Mouse (Mus musculus) NIH3T3 (cell line): Measurements from ENCODE around the gene Dek.

Experiments used
- DNase-seq: peaks from one replicate; pipeline ENCODE4 v3.0.0-alpha.2; 2012; ENCODE audit warnings: low read depth

The Dek gene

DNA sequence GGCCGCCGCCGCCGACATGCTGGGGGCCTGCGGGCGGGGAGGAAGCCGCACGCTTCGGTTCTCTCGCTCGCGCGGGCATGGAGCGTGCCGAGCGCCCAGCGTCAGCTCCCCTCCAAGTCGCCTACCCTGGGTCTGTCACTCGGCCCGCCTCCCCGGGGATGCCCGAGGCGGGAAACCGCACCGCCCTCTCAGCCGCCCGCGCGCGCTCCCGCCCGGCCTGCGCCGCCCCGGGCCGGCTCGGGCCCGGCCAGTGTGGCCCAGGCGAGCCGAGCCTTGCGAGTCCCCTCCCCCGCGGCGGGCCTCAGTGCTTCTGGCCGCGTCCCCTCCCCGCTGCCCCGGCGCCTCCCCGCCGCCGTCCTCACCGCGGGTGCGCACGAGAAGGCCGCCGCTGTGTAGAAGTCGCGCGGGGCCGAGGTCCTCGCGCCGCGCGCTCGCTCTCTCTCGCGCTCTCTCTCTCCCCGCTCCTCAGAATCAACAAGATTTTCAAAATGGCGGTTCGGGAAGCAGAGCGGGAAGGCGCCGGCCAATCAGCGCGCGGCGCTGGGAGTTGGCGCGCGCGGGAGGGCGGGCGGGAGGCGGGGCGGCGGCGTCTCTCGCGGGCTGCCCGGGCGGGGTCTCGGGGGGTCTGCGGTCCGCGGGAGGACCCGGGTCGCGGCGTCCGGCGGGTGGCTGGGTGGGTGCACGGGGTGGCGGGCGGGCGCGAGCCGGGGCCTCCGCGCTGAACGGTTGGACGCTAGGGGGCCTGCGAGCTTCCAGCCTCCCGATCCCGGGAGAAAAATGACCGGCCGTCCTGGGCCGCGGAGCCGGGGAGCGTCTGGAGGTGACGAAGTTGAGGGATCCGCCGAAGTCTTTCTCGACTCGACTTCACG lies at the start of gene Dek:
TSS of gene Dek (minus strand) at position 491 of the 869 bp plus-strand sequence.
- DNase-seq, result peak; percentile 90

DNA sequence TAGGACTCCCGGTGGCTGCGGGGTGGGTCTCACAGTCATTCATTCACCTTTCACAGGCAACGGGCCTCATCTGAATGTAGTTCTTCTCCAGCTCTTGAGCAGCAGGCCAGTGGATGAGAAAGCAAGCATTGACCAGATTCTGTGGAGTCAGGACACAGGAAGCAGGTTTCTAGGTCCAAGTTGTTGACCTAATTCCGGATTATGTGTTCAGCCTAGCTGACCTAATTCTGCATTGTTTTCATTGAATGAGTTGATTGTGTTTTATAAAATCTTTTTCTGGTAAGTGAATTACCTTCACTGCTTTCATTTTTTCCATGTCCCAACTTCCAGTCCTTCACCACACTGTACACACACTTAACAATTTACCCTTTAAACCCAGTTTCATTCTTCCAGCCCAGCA lies 48.9 kb upstream of the Dek start:
- no peak for DNase-seq

DNA sequence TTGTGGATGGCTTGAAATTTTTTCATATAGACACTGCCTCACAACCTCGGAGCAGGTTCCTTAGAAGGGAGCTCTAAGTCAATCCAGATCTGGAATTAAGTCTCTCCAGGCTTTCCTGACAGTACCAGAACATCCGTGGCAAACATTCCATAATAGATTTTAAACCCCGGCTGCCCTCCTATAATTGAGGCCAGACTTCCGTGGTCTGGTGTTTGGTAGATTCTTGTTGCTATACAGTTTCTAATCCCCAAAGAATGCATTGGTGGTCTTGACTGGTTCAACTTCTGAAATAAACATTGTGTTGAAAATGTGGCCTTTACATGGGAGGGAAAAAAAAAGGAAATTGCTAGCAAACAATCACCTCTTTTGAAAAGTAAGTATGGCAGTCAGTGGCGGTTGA lies 47.2 kb upstream of the Dek start:
- DNase-seq, result no peak

DNA sequence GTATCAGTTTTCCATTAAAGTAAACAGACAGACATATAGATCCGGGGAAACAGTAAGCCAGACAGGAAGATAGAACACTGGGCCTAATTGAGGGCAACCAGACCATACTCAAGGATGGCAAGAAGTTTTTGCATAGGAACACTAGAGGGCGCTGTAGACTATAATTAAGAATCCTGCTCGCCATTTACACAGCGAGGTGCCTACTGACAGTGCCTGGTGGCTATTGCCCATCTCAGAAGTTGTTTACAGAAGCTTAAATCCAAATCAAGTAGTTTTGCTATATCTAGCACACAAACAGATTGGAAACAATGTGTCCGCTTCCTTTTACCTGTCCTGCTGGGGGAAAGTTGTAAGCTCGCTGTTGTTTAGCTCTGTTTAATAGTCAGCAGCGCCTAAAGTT lies 46.4 kb upstream of the Dek start:
- DNase-seq, result peak; percentile 78

DNA sequence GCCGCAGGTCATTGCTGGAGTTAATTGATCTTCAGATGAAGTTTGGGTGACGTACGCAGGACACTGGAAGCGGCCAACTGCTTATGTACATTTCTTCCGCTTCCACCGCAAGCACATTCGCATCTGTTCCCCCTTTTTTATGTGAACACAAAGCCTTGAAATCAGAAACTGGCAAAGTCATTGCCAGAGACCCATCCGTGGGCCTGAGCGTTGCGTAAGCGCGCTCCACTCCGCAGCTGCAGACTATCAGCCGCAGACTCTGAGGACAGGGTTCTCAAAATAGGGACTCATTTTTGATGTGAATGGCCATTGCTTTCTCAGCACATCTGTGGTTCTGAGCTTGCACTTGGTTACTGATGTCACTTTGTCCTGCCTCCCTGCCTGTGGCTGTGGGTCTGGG lies 45.1 kb upstream of the Dek start:
- no peak for DNase-seq

DNA sequence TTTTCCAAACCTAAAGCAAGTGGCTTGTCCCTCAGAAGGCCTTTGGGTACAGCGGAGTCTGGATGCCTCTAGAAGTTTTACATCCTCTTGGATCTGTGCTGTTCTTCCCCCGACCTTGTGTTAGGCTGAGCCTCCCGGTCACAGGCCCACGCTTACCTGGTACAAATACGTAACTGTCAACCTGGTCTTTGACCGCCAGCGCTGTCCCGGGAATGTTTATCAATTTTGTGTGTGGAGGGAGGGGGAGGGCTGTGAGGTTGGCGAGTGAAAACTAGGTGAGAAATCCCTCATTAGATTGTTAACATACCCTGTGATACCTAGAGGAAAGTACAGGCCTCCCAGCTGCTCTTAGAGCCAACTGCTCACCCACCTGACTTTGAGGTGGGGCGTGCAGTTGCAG lies 44.0 kb upstream of the Dek start:
- no peak for DNase-seq

DNA sequence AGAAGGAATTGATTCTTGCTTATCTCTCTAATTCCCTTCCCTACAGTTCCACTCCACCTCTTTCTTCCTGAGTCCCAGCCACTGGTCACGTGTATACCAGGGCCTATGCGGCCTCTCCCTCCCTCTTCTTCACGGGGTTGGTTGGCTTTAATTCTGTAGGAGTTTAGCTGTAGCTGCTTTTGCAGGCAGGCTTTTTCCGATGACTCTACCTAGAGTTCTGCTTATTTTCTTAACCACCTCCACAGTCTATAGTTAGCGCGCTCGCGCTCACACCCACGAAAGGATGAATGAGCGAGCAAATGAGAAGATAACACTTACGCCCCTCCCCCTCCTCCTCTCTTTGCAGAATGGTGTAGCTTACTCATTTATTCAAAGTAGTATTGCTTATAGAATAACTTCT lies 42.6 kb upstream of the Dek start:
- no peak for DNase-seq

DNA sequence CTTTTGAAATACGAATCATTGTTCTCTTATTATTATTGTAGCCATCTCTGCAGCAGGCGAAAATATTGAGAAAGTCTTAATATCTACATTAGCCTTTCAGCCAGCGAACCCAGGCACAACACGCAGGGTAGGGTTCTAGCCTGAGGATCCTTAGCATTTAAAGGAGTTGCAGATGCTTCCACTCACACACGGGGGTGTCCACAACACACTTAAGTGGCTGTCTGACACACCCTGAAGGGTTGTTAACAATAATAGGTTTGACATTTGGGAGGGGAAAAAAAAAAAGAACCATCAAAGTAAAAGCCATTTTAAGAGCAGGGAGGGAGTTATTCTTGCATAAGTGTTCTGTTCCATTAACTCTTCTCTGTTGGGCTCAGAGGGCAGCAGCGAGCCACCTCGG lies 40.4 kb upstream of the Dek start:
- no peak for DNase-seq

DNA sequence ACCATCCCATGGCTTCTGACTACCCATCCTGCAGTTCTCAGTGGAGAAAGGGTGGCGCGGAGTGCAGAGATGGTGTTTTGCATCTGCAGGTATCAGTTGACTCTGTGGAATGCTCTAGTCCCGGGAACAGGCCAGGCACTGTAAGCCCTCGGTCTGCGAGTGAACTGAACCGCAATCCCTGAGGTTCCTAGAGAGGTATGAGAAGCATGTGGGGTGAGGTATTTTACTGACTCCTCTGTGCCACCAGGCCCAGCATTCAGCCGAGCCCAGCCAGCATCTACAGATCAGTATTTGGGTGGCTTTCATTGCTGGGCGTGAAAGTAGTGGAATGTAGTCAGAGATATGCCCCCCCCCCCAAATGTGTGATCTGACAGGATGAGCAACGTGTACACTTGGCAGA lies 39.9 kb upstream of the Dek start:
- peak; percentile 22 for DNase-seq

DNA sequence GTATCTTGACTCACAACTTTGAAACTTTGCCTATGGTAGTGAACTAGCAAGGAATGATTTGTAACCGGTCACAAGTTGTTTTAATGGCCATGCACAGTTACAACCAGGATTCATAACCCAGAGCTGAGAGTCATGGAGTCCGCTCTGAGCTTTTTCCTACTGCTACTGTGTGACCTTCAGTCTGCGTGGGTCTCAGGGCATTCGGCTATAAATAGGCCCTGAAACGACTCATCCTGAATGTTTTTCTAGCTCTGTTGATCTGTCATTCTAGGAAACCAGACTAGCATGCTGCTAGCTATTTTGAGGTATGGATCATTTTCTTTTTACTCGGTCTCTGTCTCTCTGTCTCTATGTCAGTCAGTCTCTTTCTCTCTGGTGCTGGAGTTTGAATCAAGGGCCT lies 36.8 kb upstream of the Dek start:
- peak; percentile 30 for DNase-seq

DNA sequence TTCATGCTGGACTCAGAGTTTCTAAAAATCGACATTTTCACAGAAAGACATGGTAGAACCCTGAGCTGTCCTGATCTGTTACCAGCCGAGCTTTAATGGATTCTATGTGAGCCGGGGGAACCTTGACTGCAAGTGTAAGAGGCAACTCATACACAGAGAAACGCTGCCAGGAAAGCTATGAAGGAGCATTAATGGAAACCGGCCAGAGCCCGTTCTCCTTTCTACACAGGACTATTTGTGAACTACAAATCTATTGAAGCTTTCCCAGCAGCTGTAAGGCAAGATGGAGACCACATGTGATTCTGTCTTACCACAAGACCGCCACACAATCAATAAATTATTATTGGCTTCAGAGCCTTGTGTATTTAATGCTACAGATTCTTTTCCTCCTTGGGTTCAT lies 29.7 kb upstream of the Dek start:
- no peak for DNase-seq

DNA sequence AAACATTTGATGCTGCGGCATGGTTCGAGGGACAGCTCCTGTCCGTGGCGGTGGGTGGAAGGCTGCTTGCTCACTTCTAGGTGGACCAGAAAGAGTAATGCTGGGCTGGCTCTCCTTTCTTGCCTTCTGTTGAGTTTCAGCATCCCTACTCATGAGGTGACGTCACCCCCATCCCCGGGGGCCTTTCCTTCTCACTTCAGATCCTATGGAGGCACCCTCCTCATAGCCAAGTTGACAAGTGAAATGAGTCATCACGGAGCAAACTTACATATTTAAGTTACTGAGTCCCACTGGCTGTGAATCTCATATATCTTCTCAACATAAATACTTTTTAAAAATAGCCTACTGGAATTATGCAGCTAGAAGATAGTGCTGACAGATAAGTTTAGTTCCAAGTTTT lies 28.8 kb upstream of the Dek start:
- no peak for DNase-seq

DNA sequence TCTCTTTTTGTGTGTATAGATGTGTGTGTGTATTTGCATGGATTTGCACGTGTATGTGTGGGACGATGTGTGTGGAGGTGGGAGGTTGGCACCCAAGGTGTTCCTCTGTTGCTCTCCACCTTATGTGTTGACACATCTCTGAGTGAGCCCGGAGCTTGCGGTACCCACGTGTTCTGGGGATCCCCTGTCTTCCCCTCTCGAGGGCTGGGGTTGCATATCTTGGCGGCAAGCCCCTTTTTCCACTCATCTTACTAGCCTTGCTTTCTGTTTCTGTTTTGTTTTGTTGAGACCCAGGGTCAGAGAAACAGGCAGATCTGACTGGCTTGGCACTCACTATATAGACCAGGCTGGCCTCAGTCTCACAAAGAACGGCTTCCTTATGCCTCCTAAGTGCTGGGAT lies 27.1 kb upstream of the Dek start:
- DNase-seq, result no peak

DNA sequence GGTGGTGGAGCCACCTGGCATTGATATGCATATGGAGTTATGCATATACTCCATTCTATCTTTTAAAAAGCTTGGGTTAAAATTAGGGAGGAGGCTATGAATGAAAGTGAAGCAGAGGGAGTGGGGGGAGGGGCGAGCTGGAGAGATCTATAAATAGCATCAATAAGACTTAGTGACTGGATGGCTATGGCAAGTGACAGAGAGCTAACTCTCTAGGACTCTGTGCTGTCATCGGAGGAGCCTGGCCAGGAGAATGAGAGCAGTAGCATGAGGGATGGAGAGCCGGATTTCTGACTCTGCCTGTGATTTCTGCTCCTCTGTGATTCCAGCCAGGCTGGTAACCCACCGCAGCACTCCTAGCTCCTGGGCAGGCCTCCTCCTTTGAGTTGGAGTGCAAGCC lies 23.1 kb upstream of the Dek start:
- no peak for DNase-seq

DNA sequence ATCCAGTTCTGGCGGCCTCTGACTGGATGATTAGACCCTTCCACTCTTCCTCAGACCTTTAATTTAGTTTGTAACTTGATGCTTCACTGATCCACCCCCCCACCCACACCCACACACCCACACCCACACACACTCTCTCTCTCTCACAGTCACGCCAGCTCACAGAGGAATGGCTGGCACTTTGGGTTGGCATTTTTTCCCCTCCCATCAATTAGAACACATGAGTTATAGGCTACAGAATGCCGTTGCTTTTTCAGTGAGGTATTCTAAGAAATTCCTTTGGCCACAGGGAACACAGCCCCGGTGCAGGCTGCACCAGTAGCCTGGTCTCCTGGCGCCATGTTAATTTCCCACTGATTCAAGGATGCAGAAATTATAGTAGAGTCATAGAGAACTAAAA lies 19.6 kb upstream of the Dek start:
- no peak for DNase-seq

DNA sequence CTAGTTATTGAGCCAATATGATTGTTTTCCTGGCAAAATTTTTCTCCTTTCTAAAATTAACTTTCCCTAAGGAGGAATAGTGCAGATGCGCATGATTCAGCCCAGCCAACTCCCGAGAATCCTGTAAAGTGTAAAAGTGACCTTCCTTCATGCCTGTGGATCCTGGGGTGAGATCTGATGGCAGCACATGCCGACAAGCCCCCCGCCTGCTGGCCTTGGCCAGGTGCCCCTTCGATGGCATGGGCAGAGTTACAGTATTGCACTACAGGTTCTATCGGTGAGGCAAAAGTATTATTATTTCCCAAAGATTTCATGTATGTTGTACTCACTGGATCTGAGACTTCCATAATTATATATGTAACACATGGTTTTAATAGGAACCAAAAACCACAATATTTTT lies 19.0 kb upstream of the Dek start:
- no peak for DNase-seq

DNA sequence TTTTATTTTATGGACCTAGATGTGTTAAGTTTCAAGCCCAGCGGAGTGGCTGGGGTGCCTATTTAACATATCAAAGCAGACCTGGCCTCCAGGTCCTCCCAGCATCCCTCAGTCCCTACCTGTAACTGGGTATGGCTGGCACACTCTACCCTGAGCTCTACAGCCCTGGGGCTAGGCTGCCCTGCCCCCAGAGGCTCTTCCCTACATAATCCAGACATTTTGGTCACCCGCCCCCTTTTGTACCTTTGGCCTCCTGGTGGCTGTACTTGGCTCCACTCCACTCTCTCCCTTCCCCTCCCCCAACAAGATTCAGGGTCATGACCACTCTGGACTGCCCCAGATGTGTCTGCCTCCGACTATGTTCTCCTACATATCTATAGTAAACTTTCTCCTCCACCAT lies 18.4 kb upstream of the Dek start:
- DNase-seq, result no peak

DNA sequence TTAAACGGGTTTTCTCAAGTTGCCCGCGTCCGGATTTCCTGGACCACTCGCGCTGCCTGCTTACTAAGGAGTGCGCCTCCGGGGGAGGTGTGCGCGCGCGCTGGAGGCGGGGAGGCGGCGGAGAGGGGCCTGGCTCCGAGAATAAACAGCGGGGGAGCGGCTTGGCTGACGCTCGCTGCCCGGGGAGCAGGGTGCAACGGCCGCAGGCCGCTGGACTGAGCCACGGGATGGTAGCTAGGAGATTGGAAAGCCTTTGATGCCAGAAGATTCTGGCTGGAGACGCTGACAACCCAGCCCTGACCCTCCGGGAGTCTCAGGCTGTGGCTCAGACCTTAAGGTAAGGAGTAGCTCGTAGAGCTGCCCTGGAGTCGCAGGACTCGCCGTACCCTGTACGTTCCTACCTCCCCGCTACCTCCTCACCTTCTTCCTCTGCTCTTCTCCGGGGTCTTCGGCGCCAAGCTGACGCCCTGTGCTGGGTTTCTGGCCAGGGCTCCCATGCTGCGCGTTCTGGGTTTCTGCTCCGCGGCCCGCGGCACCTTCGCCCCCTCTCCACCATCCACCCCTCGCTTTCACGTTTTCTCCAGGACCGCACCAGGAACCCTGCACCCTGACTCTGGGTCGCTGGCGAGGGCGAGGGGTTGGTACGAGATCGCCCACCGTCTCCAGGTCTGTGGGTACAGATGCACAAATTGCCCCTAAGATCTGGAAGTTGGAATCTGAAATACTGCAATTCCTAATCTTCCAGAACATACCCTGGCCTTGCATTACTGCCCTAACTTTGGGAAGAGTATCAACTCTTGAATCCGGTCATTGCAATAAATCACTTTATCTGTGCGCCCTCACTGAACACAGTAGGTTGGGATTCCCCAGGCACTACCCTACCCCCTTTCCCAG lies 16.8 kb upstream of the Dek start, which contains the start of gene Rnf144b:
TSS of gene Rnf144b (plus strand) at position 120 of the 894 bp plus-strand sequence.
- DNase-seq, result no peak

DNA sequence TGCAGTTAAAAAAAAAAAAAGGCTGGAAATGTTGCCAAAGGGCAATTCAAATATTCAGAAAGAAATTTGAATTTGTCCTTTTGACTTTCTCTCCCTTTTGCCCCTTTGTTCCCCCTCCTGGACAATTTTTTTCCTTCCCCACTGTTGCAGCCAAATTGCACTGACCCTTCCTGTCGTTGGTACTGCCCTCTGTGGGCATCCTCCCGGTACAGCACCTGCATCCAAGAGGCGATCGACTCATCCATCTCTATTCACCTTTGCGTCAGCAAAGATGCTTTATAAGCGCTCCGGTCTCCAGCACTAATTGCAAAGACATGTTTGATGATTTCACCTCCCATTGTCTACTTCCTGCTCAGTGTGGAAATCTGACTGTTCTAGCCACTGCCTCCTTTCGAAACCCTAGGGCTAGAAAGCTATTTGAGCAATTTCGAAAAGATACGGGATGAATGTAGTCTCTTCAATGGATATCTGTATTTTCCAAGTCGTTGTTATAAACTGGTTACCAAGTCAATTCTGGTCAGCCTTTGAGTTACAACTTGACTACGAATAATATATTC lies 15.4 kb upstream of the Dek start:
- DNase-seq, result no peak

DNA sequence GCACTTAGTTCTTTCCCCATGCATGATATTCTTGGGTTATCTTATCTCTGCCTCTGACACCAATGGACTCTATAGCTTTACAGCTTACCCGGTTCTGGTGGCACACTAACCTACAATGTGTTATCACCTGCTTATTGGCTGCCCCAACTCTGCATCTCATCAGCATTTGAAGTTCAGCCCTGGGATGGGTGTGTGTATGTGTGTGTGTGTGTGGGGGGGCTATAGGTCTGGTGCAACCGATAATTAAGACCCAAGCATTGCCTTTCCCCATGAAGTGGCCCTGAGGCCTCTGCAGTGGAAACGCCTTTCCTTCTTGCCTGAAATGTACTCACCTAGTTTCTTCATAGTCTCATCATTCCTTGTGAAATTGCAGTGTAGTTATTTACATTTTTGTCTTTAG lies 10.0 kb upstream of the Dek start:
- no peak for DNase-seq

DNA sequence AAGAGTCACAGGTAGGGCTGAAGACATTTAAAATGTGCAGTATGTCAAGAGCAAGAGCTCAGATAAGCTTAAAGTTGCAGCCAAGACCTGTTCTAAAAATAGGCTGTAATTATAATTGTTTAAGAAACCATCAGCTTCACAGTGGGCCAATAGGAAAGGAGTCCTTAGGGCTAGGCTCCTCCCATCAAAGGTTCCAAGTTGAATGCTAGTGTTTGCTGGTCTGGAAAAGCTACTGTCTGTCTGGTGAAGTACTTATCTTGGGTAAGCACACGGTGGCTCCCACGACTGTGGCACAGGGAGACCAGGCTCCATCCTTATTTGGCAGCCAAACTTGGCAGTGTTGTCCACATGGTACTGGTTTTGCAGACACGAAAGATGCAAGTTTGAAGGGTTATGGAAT lies 6.9 kb upstream of the Dek start:
- no peak for DNase-seq

DNA sequence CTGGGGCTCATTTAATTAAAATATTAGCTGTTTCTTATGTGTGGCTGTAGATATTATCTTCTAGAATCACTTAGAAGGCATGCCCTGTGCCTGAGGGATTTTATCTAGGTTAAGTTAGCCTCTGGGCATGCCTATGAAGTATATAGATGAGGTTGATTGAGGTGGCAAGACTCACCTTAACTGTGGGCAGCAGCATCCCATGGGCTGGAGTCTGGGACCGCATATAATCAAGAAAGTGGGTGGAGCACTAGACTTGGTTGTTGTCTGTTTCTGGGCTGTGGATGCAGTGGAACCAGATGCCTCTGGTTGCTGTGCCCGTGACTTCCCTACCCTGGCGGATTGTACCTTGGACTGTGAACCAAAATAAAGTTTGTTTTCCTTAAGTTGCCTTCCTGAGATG lies 6.1 kb upstream of the Dek start:
- DNase-seq, result no peak

DNA sequence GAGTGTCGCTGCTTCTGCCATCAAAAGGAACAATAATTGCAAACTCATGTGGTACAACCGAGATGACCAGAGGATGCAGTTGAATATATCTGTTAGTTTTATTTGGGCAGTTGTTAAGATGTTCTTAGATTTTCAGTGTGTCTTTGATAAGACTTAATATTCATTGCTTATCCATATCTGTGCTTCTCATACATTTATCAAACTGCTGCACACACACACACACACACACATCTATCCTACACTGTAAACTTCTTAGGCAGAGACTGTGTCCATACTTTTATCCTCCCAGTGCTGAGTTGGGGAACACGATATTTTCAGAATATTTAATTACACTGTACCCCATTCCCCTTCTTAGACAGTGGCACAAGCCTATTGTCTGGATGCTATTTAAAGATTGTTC lies 5.2 kb upstream of the Dek start:
- no peak for DNase-seq
